Mouse (Mus musculus) kidney, postnatal 0 days (tissue): ENCODE data around the gene Wfdc1. TPM values are rescaled to one million over a fixed set of nuclear protein-coding genes. Genes with fewer than 3 reads are reported as not detected.

Source experiments
- ATAC-seq: fragments of 200-750 bp; cut with Nextera tagmentation; replicated peaks from 2 replicates; pipeline ENCODE4 v1.8.0; 2017; ENCODE audit warnings: low read depth, moderate number of reproducible peaks, moderate TSS enrichment, moderate library complexity; ENCODE audit not compliant: low FRiP score
- DNase-seq: peaks from one replicate; pipeline ENCODE4 v3.0.0-alpha.2; 2016; ENCODE audit warnings: low spot score
- H3K27ac ChIP-seq: fragments of 300-500 bp; sonication (generic); 2 replicates; pipeline ENCODE4 v1.5.1; 2014; ENCODE audit warnings: mild to moderate bottlenecking
- H3K27me3 ChIP-seq: fragments of 300-500 bp; sonication (generic); 2 replicates; pipeline ENCODE4 v1.6.1; 2014; ENCODE audit warnings: low read length, mixed read lengths; ENCODE audit not compliant: insufficient read depth
- H3K36me3 ChIP-seq: fragments of 300-500 bp; sonication (generic); 2 replicates; pipeline ENCODE4 v1.6.1; 2014; ENCODE audit warnings: low read length, mixed read lengths; ENCODE audit not compliant: insufficient read depth
- H3K4me1 ChIP-seq: fragments of 300-500 bp; sonication (generic); replicated peaks from 2 replicates; pipeline ENCODE4 v1.6.1; 2014; ENCODE audit warnings: antibody characterized with exemption, low read length, mixed read lengths; ENCODE audit not compliant: insufficient read depth
- H3K4me2 ChIP-seq: fragments of 300-500 bp; sonication (generic); 2 replicates; pipeline ENCODE4 v1.6.1; 2014; ENCODE audit warnings: mild to moderate bottlenecking, low read length, moderate library complexity, mixed read lengths
- H3K4me3 ChIP-seq: fragments of 300-500 bp; sonication (generic); replicated peaks from 2 replicates; pipeline ENCODE4 v1.5.1; 2014; ENCODE audit warnings: low read depth, low read length
- H3K9ac ChIP-seq: fragments of 300-500 bp; sonication (generic); 2 replicates; pipeline ENCODE4 v1.6.1; 2014; ENCODE audit warnings: low read depth, low read length
- H3K9me3 ChIP-seq: fragments of 300-500 bp; sonication (generic); replicated peaks from 2 replicates; pipeline ENCODE4 v1.6.1; 2016; ENCODE audit warnings: low read length, inconsistent platforms, mixed read lengths
- CTCF ChIP-seq: IDR thresholded peaks from 2 replicates; pipeline ENCODE4 v1.5.1; 2016; ENCODE audit warnings: antibody characterized with exemption, low read depth, mild to moderate bottlenecking, moderate library complexity
- WGBS: fragments of 180-500 bp; shearing (Covaris S2); extraction: QIAGEN DNeasy Blood & Tissue Kit; methylation state at CpG from one replicate; pipeline ENCODE4 v1.1.7; 2014; 5-methylcytosine and 5-hydroxymethylcytosine counted together
- polyA plus RNA-seq: library from polyadenylated mRNA; unstranded; fragments of >200 nt; fragmentation: Nextera tagmentation; extraction: Ambion mirVana; gene quantifications from 2 replicates; pipeline ENCODE4 v1.2.1, GENCODE M21; 2015

Gene Wfdc1
- polyA plus RNA-seq, 1 experiment from 2014 or later, result 6.2 TPM

DNA sequence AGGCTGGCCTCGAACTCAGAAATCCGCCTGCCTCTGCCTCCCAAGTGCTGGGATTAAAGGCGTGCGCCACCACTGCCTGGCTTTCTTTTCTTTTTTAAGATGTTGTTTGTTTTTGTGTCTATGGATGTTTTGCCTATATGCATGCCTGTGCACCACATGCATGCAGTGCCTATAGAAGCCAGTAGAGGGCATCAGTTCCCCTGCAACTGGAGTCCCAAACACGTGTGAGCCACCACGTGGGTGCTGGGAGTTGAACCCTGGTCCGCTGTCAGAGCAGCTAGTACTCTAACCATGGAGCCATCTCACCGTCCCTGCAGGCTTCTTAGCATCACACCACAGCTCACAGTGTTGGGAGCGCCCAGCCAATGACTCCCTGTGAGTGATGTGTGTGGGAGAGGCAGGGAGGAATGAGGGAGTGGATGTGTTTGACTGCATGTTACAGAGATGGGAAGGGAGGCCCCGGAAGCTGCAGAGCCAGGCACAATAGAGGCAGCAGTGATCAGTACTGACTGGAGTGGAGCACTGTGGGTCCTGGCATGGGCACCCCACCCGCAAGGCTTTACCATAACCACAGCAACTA is 7.9 kb downstream of the Wfdc1 start:
- Histone ChIP-seq H3K9me3 (no peaks in the 10 kb centered on the region), H3K4me2 (no peak overlapping the region), H3K4me1 (peaks cover 11% of the 10 kb centered on the region; the same call in 1 of the 2 replicates), H3K27ac (no peak overlapping the region), H3K9ac (no peak overlapping the region), H3K4me3 (no peak overlapping the region), H3K36me3 (no peaks in the 10 kb centered on the region), H3K27me3 (no peaks in the 10 kb centered on the region)
- peak; percentile 54 for TF ChIP-seq CTCF
- 63% methylated on average over 9 of the region's 11 CpGs for WGBS
- DNase-seq (peak; percentile 56), ATAC-seq (no peak)

DNA sequence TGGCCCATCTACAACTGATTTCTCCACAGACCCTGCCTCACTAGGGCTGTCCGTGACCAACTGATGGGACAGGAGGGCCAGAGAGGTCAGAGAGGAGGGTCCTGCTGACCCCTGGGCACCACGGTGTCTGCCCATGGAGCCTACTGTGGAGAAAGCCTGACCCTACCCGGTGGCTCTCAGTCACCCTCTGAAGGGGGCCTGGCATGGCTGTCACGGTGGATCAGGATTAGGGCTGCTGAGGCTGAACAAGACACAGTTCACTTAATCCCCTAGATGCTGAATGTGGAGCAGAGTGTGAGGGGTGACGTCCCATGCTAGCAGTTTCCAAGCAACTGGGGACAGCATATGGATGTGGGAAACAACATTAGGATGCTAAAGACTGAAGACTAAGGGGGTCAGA is 9.3 kb downstream of the Wfdc1 start:
- no peaks in the 10 kb centered on the region for H3K9me3 ChIP-seq

GRCm38 (mm10) chr8:119676389-119676788 is 10.2 kb downstream of the Wfdc1 start:
- Histone ChIP-seq H3K9me3 (no peaks in the 10 kb centered on the region), H3K4me2 (no peak overlapping the region), H3K36me3 (no peaks in the 10 kb centered on the region), H3K9ac (no peak overlapping the region), H3K4me1 (0 out of 2 replicates have a peak, but pooled peaks cover 4% of the 10 kb centered on the region), H3K27ac (no peak overlapping the region), H3K4me3 (no peak overlapping the region), H3K27me3 (no peaks in the 10 kb centered on the region)
- DNase-seq, result peak; percentile 94
- WGBS, result 20% methylated on average over 8 of the region's 8 CpGs
- TF ChIP-seq CTCF, result peak; percentile 99
- ATAC-seq, result no peak

More for the DNA sequence above, 9.3 kb downstream of the Wfdc1 start:
- DNase-seq, result no peak
- Histone ChIP-seq H3K27me3 (no peaks in the 10 kb centered on the region), H3K4me1 (peaks cover 11% of the 10 kb centered on the region; the same call in 1 of the 2 replicates), H3K9ac (no peak overlapping the region), H3K27ac (no peak overlapping the region), H3K4me2 (no peak overlapping the region), H3K4me3 (no peak overlapping the region), H3K36me3 (no peaks in the 10 kb centered on the region)
- no peak for TF ChIP-seq CTCF
- WGBS, result 77% methylated on average over 5 of the region's 5 CpGs
- no peak for ATAC-seq

- ATAC-seq, result peak; percentile 48
- H3K27me3 ChIP-seq, result no peaks in the 10 kb centered on the region
- no peaks in the 10 kb centered on the region for H3K9me3 ChIP-seq
- no peak overlapping the region for H3K27ac ChIP-seq
- H3K4me3 ChIP-seq, result no peak overlapping the region
- DNase-seq, result peak; percentile 71
- TF ChIP-seq CTCF, result peak; percentile 74
- H3K4me2 ChIP-seq, result peak overlapping the region; percentile 30; the same call in 1 of the 2 replicates
- no peaks in the 10 kb centered on the region for H3K36me3 ChIP-seq
- WGBS, result 12% methylated on average over 18 of the region's 18 CpGs
- H3K9ac ChIP-seq, result no peak overlapping the region
- 0 out of 2 replicates have a peak, but pooled peaks cover 4% of the 10 kb centered on the region for H3K4me1 ChIP-seq
These were observed 12.1 kb downstream of the Wfdc1 start for GRCm38 (mm10) chr8:119678138-119678843.

DNA sequence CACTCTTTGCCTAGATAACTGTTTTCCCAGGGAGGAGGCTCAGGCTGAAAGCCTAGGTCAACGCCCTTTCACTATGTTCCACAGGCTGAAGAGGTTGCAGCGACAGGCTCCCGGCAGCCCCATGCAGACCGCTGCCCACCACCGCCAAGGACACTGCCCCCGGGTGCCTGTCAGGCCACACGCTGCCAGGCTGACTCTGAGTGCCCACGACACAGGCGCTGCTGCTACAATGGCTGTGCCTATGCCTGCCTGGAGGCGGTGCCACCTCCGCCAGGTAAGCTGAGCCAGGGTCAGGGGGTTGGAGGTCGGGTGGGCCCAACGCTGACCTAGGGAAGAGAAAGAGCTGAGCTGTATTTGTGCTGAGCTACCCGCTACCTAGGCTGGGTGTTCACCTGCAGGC is 13.0 kb downstream of the Wfdc1 start:
- Histone ChIP-seq H3K4me3 (no peak overlapping the region), H3K27me3 (no peaks in the 10 kb centered on the region), H3K9me3 (no peaks in the 10 kb centered on the region), H3K27ac (no peak overlapping the region), H3K4me2 (no peak overlapping the region), H3K4me1 (0 out of 2 replicates have a peak, but pooled peaks cover 4% of the 10 kb centered on the region), H3K9ac (no peak overlapping the region), H3K36me3 (no peaks in the 10 kb centered on the region)
- WGBS, result 60% methylated on average over 14 of the region's 14 CpGs
- ATAC-seq, result no peak
- no peak for TF ChIP-seq CTCF
- no peak for DNase-seq

GRCm38 (mm10) chr8:119690602-119691001 is 24.4 kb downstream of the Wfdc1 start:
- H3K9ac ChIP-seq, result no peak overlapping the region
- no peak for DNase-seq
- WGBS, result 65% methylated on average over 6 of the region's 6 CpGs

More at GRCm38 (mm10) chr8:119690602-119691001, 24.4 kb downstream of the Wfdc1 start:
- ATAC-seq, result no peak
- Histone ChIP-seq H3K36me3 (no peaks in the 10 kb centered on the region), H3K4me3 (no peak overlapping the region), H3K27me3 (no peaks in the 10 kb centered on the region), H3K9me3 (no peaks in the 10 kb centered on the region), H3K4me1 (no peaks in the 10 kb centered on the region), H3K4me2 (no peak overlapping the region), H3K27ac (no peak overlapping the region)
- no peak for TF ChIP-seq CTCF
